Mouse (Mus musculus): ENCODE measurements around the gene Clpsl2. TPM values are rescaled to one million over a fixed set of nuclear protein-coding genes. Genes with fewer than 3 reads are reported as not detected.

Clpsl2 gene
- polyA plus RNA-seq, 1 experiment from 2014 or later = not detected

DNA sequence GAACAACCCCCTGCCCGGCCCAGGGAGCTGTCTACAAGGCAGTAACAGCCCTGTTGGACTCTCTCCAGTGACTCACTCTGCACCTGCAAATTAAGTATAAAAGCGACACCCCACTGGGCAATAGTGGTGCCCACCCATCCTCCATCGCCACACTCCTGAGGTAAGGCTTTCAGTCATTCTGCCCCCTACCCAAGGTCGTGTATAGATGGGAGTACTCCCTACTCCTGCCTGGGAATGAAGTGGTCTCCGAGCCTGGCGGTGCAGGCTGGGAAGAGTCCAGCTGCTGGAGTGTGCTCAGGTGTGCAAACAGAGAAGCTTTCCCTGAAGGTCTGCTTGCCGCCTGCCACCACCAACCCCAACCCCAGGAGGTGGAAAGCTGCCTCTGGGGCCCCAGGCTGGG, 12.4 kb downstream of the Clpsl2 start:
- ATAC-seq (ENCODE audit: low FRiP score) (no peak), DNase-seq (ENCODE audit: low spot score) (no peak)
- Histone ChIP-seq H3K36me3 (ENCODE audit: control insufficient read depth, insufficient read depth, low read length) (no peaks in the 10 kb centered on the region), H3K4me2 (replicated peaks; ENCODE audit: low read depth, low read length) (no peak overlapping the region), H3K27me3 (ENCODE audit: control insufficient read depth, insufficient read depth, low read length) (no peaks in the 10 kb centered on the region), H3K4me1 (replicated peaks; ENCODE audit: control insufficient read depth, insufficient read depth, low read length) (no peaks in the 10 kb centered on the region; the same call in 1 of the 2 replicates), H3K9me3 (ENCODE audit: control insufficient read depth, low read length) (no peaks in the 10 kb centered on the region), H3K4me3 (ENCODE audit: low read depth, low read length) (no peak overlapping the region), H3K9ac (ENCODE audit: low read depth, low read length) (no peak overlapping the region), H3K27ac (ENCODE audit: low read depth, low read length) (no peak overlapping the region)
- 56% methylated on average over 7 of the region's 7 CpGs for WGBS

DNA sequence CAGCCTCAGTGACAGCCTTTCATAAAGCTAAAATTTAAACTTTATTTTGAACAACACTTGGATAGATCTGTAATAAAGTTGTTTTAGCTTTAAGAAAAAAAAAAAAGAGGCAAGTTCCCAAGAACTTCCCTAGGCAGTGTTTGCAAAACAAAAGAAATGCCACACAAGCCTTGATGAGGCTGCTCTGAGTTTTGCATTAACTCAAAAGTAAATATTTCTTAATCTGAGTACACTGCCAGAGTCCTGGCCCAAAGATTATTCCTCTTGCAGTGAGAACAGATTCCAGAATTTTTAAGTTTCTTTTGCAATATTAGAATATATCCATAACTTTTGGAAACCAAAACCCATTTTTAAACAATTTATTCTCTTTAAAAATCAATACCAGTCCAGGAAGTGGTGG, 16.0 kb downstream of the Clpsl2 start:
- no peak overlapping the region for H3K27ac ChIP-seq (ENCODE audit: low read depth, low read length)
- no peak for DNase-seq (ENCODE audit: low spot score)
- H3K9ac ChIP-seq (ENCODE audit: low read depth, low read length) = no peak overlapping the region
- no peaks in the 10 kb centered on the region for H3K9me3 ChIP-seq (ENCODE audit: control insufficient read depth, low read length)
- H3K4me3 ChIP-seq (ENCODE audit: low read depth, low read length) = no peak overlapping the region
- no peak for ATAC-seq (ENCODE audit: low FRiP score)
- no peaks in the 10 kb centered on the region for H3K4me1 ChIP-seq (replicated peaks; ENCODE audit: control insufficient read depth, insufficient read depth, low read length)
- no peaks in the 10 kb centered on the region for H3K36me3 ChIP-seq (ENCODE audit: control insufficient read depth, insufficient read depth, low read length)
- H3K4me2 ChIP-seq (replicated peaks; ENCODE audit: low read depth, low read length) = no peak overlapping the region
- H3K27me3 ChIP-seq (ENCODE audit: control insufficient read depth, insufficient read depth, low read length) = no peaks in the 10 kb centered on the region

DNA sequence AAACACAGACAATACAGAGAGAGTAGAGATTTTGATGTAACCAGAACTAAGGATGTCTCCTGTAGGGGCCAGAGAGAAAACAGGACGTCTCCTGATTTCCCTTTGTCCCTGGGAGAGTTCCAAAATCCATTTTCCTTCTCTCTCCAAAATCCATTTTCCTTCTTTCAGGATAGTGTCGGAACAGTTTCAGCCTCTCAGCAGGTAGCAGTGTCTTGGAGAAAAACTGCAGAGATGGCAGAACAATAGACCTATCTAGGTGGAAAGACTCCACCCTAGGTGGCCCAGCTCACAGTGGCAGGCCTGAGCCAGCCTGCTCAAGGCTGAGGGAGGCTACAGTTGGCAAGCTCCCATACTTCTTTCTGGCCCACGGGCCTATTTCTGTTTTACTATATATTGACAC, 18.3 kb downstream of the Clpsl2 start:
- H3K4me1 ChIP-seq (replicated peaks; ENCODE audit: control insufficient read depth, insufficient read depth, low read length) = no peaks in the 10 kb centered on the region
- no peaks in the 10 kb centered on the region for H3K36me3 ChIP-seq (ENCODE audit: control insufficient read depth, insufficient read depth, low read length)
- no peak for ATAC-seq (ENCODE audit: low FRiP score)
- no peak overlapping the region for H3K4me3 ChIP-seq (ENCODE audit: low read depth, low read length)
- H3K27ac ChIP-seq (ENCODE audit: low read depth, low read length) = no peak overlapping the region
- H3K9ac ChIP-seq (ENCODE audit: low read depth, low read length) = no peak overlapping the region
- DNase-seq (ENCODE audit: low spot score) = no peak
- 31% methylated on average over 3 of the region's 3 CpGs for WGBS
- no peaks in the 10 kb centered on the region for H3K9me3 ChIP-seq (ENCODE audit: control insufficient read depth, low read length)
- no peaks in the 10 kb centered on the region for H3K27me3 ChIP-seq (ENCODE audit: control insufficient read depth, insufficient read depth, low read length)
- H3K4me2 ChIP-seq (replicated peaks; ENCODE audit: low read depth, low read length) = no peak overlapping the region

DNA sequence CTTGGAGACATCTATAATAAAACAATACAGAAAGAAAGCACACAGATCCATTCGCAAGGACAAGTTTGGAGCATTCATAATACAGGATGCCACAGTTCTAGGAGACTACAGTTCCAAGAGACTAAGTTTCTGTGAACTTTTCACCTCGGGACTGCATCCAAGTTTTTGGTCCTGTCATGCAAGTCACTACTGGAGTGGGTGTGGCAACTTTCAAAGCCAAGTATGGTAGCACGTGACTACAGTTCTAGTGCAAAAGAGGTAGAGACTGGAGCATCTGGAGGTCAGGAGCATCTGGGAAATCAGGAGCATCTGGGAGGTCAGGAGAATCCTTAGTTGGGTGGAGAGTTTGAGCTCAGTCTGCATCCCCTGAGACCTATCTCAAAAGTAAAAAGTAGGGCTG, 22.7 kb downstream of the Clpsl2 start:
- Histone ChIP-seq H3K27me3 (ENCODE audit: control insufficient read depth, insufficient read depth, low read length) (no peaks in the 10 kb centered on the region), H3K9me3 (ENCODE audit: control insufficient read depth, low read length) (no peaks in the 10 kb centered on the region), H3K4me3 (ENCODE audit: low read depth, low read length) (no peak overlapping the region), H3K4me1 (replicated peaks; ENCODE audit: control insufficient read depth, insufficient read depth, low read length) (0 out of 2 replicates have a peak, but pooled peaks cover 2% of the 10 kb centered on the region), H3K9ac (ENCODE audit: low read depth, low read length) (no peak overlapping the region), H3K27ac (ENCODE audit: low read depth, low read length) (no peak overlapping the region), H3K4me2 (replicated peaks; ENCODE audit: low read depth, low read length) (no peak overlapping the region), H3K36me3 (ENCODE audit: control insufficient read depth, insufficient read depth, low read length) (no peaks in the 10 kb centered on the region)
- WGBS = 83% methylated on average over 3 of the region's 3 CpGs
- no peak for DNase-seq (ENCODE audit: low spot score)
- ATAC-seq (ENCODE audit: low FRiP score) = no peak

DNA sequence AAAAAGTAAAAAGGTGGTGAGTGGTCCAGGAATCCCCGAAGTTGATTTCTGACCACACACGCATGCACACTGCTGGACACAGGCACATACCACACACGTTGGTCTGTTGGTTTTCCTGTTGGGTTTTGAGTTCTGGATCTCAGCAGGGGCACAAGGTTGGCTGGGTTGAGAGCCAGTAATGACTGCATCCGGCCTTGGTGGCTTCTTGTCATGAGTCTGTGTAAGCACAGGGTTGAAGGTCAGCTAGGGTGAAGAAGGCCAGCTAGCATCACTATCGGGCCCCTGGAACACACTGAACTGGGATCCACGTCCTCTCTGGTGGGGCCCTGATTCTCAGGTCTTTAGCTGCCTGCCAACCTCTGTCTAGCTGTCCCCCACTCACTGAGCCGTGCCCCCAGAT, 23.3 kb downstream of the Clpsl2 start:
- Histone ChIP-seq H3K27me3 (ENCODE audit: control insufficient read depth, insufficient read depth, low read length) (no peaks in the 10 kb centered on the region), H3K4me1 (replicated peaks; ENCODE audit: control insufficient read depth, insufficient read depth, low read length) (0 out of 2 replicates have a peak, but pooled peaks cover 2% of the 10 kb centered on the region), H3K27ac (ENCODE audit: low read depth, low read length) (no peak overlapping the region), H3K4me2 (replicated peaks; ENCODE audit: low read depth, low read length) (no peak overlapping the region), H3K9ac (ENCODE audit: low read depth, low read length) (no peak overlapping the region), H3K36me3 (ENCODE audit: control insufficient read depth, insufficient read depth, low read length) (no peaks in the 10 kb centered on the region), H3K9me3 (ENCODE audit: control insufficient read depth, low read length) (no peaks in the 10 kb centered on the region), H3K4me3 (ENCODE audit: low read depth, low read length) (no peak overlapping the region)
- ATAC-seq (ENCODE audit: low FRiP score) = no peak
- no peak for DNase-seq (ENCODE audit: low spot score)
- whole genome bisulfite sequencing = 80% methylated on average over 7 of the region's 7 CpGs

DNA sequence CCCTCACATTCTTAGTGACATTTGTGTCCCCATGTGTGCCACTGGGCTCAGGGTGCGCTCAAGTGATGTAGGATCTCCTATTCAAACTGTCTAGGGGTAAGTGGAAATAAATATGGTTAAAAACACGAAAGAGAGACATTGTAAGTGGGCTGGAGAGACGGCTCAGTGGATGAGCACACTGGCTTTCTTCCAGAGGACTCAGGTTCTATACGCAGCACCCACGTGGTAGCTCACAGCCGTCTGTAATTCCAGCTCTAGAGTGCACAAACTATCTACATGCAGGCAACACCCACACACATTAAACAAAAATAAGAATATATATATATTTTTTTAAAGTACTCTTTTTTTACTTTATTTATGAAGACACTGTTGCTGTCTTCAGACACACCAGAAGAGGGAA, 23.7 kb downstream of the Clpsl2 start:
- DNase-seq (ENCODE audit: low spot score) (no peak), ATAC-seq (ENCODE audit: low FRiP score) (no peak)
- no peak overlapping the region for H3K27ac ChIP-seq (ENCODE audit: low read depth, low read length)
- H3K4me2 ChIP-seq (replicated peaks; ENCODE audit: low read depth, low read length) = no peak overlapping the region
- no peaks in the 10 kb centered on the region for H3K9me3 ChIP-seq (ENCODE audit: control insufficient read depth, low read length)
- WGBS = 87% methylated on average over 6 of the region's 6 CpGs
- no peaks in the 10 kb centered on the region for H3K36me3 ChIP-seq (ENCODE audit: control insufficient read depth, insufficient read depth, low read length)
- H3K27me3 ChIP-seq (ENCODE audit: control insufficient read depth, insufficient read depth, low read length) = no peaks in the 10 kb centered on the region
- no peak overlapping the region for H3K4me3 ChIP-seq (ENCODE audit: low read depth, low read length)
- H3K4me1 ChIP-seq (replicated peaks; ENCODE audit: control insufficient read depth, insufficient read depth, low read length) = 0 out of 2 replicates have a peak, but pooled peaks cover 2% of the 10 kb centered on the region
- no peak overlapping the region for H3K9ac ChIP-seq (ENCODE audit: low read depth, low read length)

DNA sequence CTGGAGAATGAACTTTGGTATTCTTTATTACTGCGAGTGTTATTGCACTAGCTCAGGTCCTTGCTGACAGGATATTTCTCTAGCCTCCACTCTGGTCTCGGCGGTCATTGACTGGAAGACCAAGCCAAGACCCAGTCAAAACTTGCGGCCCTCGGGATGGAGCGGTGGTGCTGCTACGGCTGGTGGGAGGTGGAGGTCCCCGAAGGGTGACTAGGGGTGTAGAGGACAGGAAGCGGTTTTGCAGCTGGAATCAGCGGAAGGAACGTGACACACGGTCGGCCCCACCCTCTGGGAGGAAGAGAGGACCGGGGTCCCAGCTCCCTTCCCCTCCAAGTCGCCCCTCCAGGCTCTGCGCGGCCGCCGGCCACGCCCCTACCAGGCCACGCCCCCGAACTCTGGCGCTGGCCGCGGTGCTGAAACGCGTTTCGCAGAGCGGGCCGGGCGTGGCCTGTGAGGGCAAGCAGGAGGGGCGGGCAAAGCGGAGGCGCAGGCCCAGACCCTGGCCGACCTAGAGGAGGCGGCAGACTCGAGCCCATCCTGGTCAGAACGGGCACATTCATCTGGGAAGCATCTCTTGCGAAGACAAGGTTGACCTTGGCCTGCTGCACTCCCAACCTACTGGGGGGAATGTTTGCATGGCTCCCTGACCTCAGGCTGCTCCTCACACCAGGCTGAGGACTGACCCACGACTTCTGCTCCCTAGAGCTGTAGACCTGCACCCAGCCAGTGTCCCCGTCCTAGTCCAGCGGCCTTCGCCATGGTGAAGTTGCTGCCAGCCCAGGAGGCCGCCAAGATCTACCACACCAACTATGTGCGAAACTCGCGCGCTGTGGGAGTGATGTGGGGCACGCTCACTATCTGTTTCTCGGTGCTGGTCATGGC, 26.3 kb downstream of the Clpsl2 start, which contains the start of gene Lhfpl5:
TSS of gene Lhfpl5 (plus strand) at position 398 of the 882 bp plus-strand sequence.
- no peaks in the 10 kb centered on the region for H3K36me3 ChIP-seq (ENCODE audit: control insufficient read depth, insufficient read depth, low read length)
- H3K4me2 ChIP-seq (replicated peaks; ENCODE audit: low read depth, low read length) = peak within 1 kb of the TSS; percentile 41
- 20% methylated on average over 46 of the region's 50 CpGs for WGBS
- no peak within 1 kb of the TSS for H3K27ac ChIP-seq (ENCODE audit: low read depth, low read length)
- no peaks in the 10 kb centered on the region for H3K27me3 ChIP-seq (ENCODE audit: control insufficient read depth, insufficient read depth, low read length)
- peak; percentile 93 for DNase-seq (ENCODE audit: low spot score)
- peak within 1 kb of the TSS; percentile 15 for H3K4me3 ChIP-seq (ENCODE audit: low read depth, low read length)
- peak; percentile 89 for ATAC-seq (ENCODE audit: low FRiP score)
- H3K4me1 ChIP-seq (replicated peaks; ENCODE audit: control insufficient read depth, insufficient read depth, low read length) = 0 out of 2 replicates have a peak, but pooled peaks cover 2% of the 10 kb centered on the region
- no peaks in the 10 kb centered on the region for H3K9me3 ChIP-seq (ENCODE audit: control insufficient read depth, low read length)
- 0 out of 2 replicates have a peak within 1 kb of the TSS, but pooled peaks have one; percentile 27 for H3K9ac ChIP-seq (ENCODE audit: low read depth, low read length)

DNA sequence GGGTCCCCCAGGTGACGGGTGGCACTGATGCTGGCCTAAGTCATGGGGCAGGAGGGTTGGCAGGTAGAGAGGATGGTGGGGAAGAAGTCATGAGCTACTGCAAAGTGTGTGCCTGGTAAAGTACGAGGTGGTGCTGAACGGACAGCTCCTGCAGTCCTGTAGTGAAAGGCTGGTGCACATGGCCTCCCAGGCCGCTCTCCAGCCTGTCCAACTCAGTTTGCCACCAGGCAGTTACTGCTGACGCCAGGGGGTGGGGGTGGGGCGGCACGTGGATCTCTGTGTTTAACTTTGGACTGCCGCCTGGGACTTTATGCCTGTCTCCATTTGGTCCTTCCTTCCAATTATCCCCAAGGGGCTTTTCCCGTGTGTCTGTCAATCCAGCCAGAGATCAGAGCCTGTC, 31.2 kb downstream of the Clpsl2 start:
- no peaks in the 10 kb centered on the region for H3K36me3 ChIP-seq (ENCODE audit: control insufficient read depth, insufficient read depth, low read length)
- no peaks in the 10 kb centered on the region for H3K9me3 ChIP-seq (ENCODE audit: control insufficient read depth, low read length)
- ATAC-seq (ENCODE audit: low FRiP score) (no peak), DNase-seq (ENCODE audit: low spot score) (peak; percentile 82)
- H3K4me1 ChIP-seq (replicated peaks; ENCODE audit: control insufficient read depth, insufficient read depth, low read length) = 0 out of 2 replicates have a peak, but pooled peaks cover 2% of the 10 kb centered on the region
- no peak overlapping the region for H3K9ac ChIP-seq (ENCODE audit: low read depth, low read length)
- no peak overlapping the region for H3K27ac ChIP-seq (ENCODE audit: low read depth, low read length)
- no peak overlapping the region for H3K4me2 ChIP-seq (replicated peaks; ENCODE audit: low read depth, low read length)
- WGBS = 5% methylated on average over 9 of the region's 9 CpGs
- H3K27me3 ChIP-seq (ENCODE audit: control insufficient read depth, insufficient read depth, low read length) = no peaks in the 10 kb centered on the region
- H3K4me3 ChIP-seq (ENCODE audit: low read depth, low read length) = no peak overlapping the region

DNA sequence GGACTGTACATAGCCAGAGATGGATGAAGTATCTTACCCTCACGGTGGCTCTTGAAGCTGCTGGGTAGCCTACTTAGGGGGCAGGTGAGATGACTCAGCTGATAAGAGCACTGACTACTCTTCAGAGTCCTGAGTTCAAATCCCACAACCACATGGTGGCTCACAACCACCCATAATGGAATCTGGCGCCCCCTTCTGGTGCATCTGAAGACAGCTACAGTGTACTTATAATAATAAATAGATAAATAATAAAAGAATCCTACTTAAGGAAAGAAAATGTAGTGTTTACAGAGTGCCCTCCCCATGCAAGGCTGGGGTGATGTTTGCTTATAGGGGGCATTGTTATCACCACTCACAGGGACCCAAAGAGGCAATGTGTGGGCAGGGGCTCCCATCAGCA, 31.8 kb downstream of the Clpsl2 start:
- H3K9ac ChIP-seq (ENCODE audit: low read depth, low read length) = no peak overlapping the region
- H3K27me3 ChIP-seq (ENCODE audit: control insufficient read depth, insufficient read depth, low read length) = no peaks in the 10 kb centered on the region
- H3K4me1 ChIP-seq (replicated peaks; ENCODE audit: control insufficient read depth, insufficient read depth, low read length) = 0 out of 2 replicates have a peak, but pooled peaks cover 1% of the 10 kb centered on the region
- no peak for ATAC-seq (ENCODE audit: low FRiP score)
- H3K9me3 ChIP-seq (ENCODE audit: control insufficient read depth, low read length) = no peaks in the 10 kb centered on the region
- no peaks in the 10 kb centered on the region for H3K36me3 ChIP-seq (ENCODE audit: control insufficient read depth, insufficient read depth, low read length)
- no peak overlapping the region for H3K27ac ChIP-seq (ENCODE audit: low read depth, low read length)
- 62% methylated on average over 2 of the region's 2 CpGs for WGBS
- no peak overlapping the region for H3K4me2 ChIP-seq (replicated peaks; ENCODE audit: low read depth, low read length)
- DNase-seq (ENCODE audit: low spot score) = no peak
- H3K4me3 ChIP-seq (ENCODE audit: low read depth, low read length) = no peak overlapping the region
